Mouse (Mus musculus) E14TG2a.4 (cell line): ENCODE results near the gene Olfr286.

ENCODE experiments used
- CTCF ChIP-seq: conservative IDR thresholded peaks from 2 replicates; pipeline ENCODE4 v1.5.1; 2014; ENCODE audit warnings: low read length
- NANOG ChIP-seq: IDR thresholded peaks from 2 replicates; pipeline ENCODE4 v1.6.1; 2014; ENCODE audit warnings: borderline replicate concordance, low read length, mixed read lengths
- POU5F1 ChIP-seq: IDR thresholded peaks from 2 replicates; pipeline ENCODE4 v1.6.1; 2014; ENCODE audit warnings: low read length, borderline replicate concordance

DNA sequence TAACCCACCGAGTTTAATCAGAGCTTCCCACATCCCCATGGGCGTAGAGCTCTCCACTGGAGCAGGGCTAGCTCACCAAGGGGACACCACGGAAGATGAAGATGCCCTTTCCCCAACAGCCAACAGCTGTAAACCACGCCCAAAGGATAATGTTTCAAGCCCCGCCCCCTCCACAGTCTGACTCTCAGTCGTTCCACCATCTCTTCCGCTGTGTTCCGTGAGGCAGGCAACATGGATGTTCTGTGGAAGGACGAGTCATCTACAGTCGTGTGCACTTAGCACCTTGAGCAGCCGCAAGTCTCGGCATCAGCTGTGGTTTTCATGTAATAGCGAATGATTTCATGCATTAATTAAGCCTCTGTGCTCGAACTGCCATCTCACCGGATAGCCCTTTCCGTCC is 8.6 kb downstream of the Olfr286 start:
- TF ChIP-seq NANOG (no peak), CTCF (no peak), POU5F1 (no peak)
